Mouse (Mus musculus): ENCODE data around the gene Dzank1. TPM values are rescaled to one million over a fixed set of nuclear protein-coding genes. Genes with fewer than 3 reads are reported as not detected.

Gene Dzank1
- polyA plus RNA-seq, 1 experiment from 2014 or later = 3.4 TPM

DNA sequence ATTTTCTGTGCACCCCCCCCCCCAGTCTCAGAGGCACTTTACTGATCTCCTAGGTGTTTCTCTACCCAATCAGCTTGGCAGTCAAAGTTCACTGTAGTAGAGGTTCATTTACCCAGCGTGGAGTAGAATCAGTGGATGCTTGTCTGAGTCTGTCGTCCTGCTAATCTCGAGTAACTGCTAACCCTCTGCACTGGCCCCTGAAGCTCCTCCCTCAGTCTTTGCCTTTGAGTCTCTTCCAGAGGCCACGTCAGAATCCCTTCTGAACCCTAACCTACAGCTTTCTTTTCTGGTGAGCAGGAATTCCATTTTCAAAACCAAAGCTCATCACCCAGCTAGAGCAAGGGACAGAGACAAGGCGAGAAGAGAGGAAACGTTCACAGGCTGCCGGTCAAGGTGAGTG lies 63.0 kb downstream of the Dzank1 start:
- Histone ChIP-seq H3K9me3 (ENCODE audit: control insufficient read depth, low read length) (no peaks in the 10 kb centered on the region), H3K4me3 (ENCODE audit: low read depth, low read length) (no peak overlapping the region), H3K4me1 (replicated peaks; ENCODE audit: control insufficient read depth, insufficient read depth, low read length) (no peaks in the 10 kb centered on the region), H3K27me3 (ENCODE audit: control insufficient read depth, insufficient read depth, low read length) (no peaks in the 10 kb centered on the region), H3K27ac (ENCODE audit: low read depth, low read length) (no peak overlapping the region), H3K9ac (ENCODE audit: low read depth, low read length) (no peak overlapping the region), H3K36me3 (ENCODE audit: control insufficient read depth, insufficient read depth, low read length) (no peaks in the 10 kb centered on the region), H3K4me2 (replicated peaks; ENCODE audit: low read depth, low read length) (no peak overlapping the region)
- 81% methylated on average over 7 of the region's 7 CpGs for WGBS
- ATAC-seq (ENCODE audit: low FRiP score) (no peak), DNase-seq (ENCODE audit: low spot score) (no peak)

GRCm38 (mm10) chr2:144458975-144459754 lies 68.0 kb downstream of the Dzank1 start:
- Histone ChIP-seq H3K4me3 (ENCODE audit: low read depth, low read length) (peak overlapping the region; percentile 40), H3K27me3 (ENCODE audit: control insufficient read depth, insufficient read depth, low read length) (no peaks in the 10 kb centered on the region), H3K27ac (ENCODE audit: low read depth, low read length) (no peak overlapping the region), H3K9ac (ENCODE audit: low read depth, low read length) (peak overlapping the region; percentile 45), H3K4me1 (replicated peaks; ENCODE audit: control insufficient read depth, insufficient read depth, low read length) (no peaks in the 10 kb centered on the region), H3K36me3 (ENCODE audit: control insufficient read depth, insufficient read depth, low read length) (no peaks in the 10 kb centered on the region), H3K9me3 (ENCODE audit: control insufficient read depth, low read length) (no peaks in the 10 kb centered on the region), H3K4me2 (replicated peaks; ENCODE audit: low read depth, low read length) (peak overlapping the region; percentile 47)
- peak; percentile 99 for ATAC-seq (ENCODE audit: low FRiP score)
- WGBS = 6% methylated on average over 25 of the region's 25 CpGs
- peak; percentile 88 for DNase-seq (ENCODE audit: low spot score)

DNA sequence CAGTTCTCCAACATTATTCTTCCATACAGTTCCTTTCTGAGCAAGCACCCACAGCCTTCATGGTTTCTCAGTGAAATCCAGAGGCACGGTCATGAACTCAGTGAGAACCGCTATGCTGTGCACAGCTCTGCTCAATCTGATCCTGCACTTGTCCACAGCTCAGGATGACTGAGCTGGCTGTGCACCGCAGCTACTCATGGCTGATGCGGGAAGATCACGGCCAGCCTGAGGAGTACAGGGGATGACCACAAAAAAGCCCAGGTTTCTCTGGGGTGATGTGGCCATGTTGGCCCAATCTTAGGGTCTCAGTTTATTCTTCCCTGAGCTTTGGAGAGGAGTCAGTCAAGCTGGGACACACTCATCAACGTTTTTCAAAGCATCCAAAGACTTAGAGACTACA lies 68.9 kb downstream of the Dzank1 start:
- ATAC-seq (ENCODE audit: low FRiP score) = 0 out of 2 replicates have a peak, but pooled peaks have one; percentile 7

GRCm38 (mm10) chr2:144452364-144453008 lies 74.7 kb downstream of the Dzank1 start:
- WGBS = 17% methylated on average over 8 of the region's 8 CpGs
- no peak overlapping the region for H3K27ac ChIP-seq (ENCODE audit: low read depth, low read length)

More for the DNA sequence above, 68.9 kb downstream of the Dzank1 start:
- Histone ChIP-seq H3K4me3 (ENCODE audit: low read depth, low read length) (no peak overlapping the region; the same call in 1 of the 2 replicates), H3K27me3 (ENCODE audit: control insufficient read depth, insufficient read depth, low read length) (no peaks in the 10 kb centered on the region), H3K9ac (ENCODE audit: low read depth, low read length) (no peak overlapping the region), H3K27ac (ENCODE audit: low read depth, low read length) (no peak overlapping the region), H3K9me3 (ENCODE audit: control insufficient read depth, low read length) (no peaks in the 10 kb centered on the region), H3K4me1 (replicated peaks; ENCODE audit: control insufficient read depth, insufficient read depth, low read length) (no peaks in the 10 kb centered on the region), H3K36me3 (ENCODE audit: control insufficient read depth, insufficient read depth, low read length) (no peaks in the 10 kb centered on the region), H3K4me2 (replicated peaks; ENCODE audit: low read depth, low read length) (no peak overlapping the region)
- no peak for DNase-seq (ENCODE audit: low spot score)
- WGBS = 70% methylated on average over 6 of the region's 6 CpGs

DNA sequence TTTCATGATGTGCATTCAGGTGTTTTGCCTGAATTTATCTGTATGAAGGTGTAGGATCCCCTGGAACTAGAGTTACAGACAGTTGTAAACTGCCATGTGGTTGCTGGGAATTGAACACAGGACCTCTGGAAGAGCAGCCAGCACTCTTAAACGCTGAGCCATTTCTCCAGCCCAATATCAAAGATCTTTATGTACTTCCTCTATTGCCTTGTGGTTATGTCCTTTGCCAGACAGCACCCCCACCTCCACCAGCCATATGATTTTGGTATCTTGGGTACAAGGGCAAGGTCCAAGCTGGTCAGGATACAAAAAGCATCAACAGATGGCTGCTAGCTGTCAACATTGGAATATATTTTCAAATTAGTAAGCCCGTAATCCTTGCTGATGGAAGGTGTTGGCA lies 76.8 kb downstream of the Dzank1 start:
- Histone ChIP-seq H3K27me3 (ENCODE audit: control insufficient read depth, insufficient read depth, low read length) (no peaks in the 10 kb centered on the region), H3K4me3 (ENCODE audit: low read depth, low read length) (no peak overlapping the region), H3K4me2 (replicated peaks; ENCODE audit: low read depth, low read length) (no peak overlapping the region), H3K9ac (ENCODE audit: low read depth, low read length) (no peak overlapping the region), H3K36me3 (ENCODE audit: control insufficient read depth, insufficient read depth, low read length) (no peaks in the 10 kb centered on the region), H3K4me1 (replicated peaks; ENCODE audit: control insufficient read depth, insufficient read depth, low read length) (no peaks in the 10 kb centered on the region), H3K9me3 (ENCODE audit: control insufficient read depth, low read length) (no peaks in the 10 kb centered on the region), H3K27ac (ENCODE audit: low read depth, low read length) (no peak overlapping the region)
- no peak for ATAC-seq (ENCODE audit: low FRiP score)
- DNase-seq (ENCODE audit: low spot score) = no peak
- 73% methylated on average over 2 of the region's 2 CpGs for WGBS

More at GRCm38 (mm10) chr2:144452364-144453008, 74.7 kb downstream of the Dzank1 start:
- Histone ChIP-seq H3K4me1 (replicated peaks; ENCODE audit: control insufficient read depth, insufficient read depth, low read length) (no peaks in the 10 kb centered on the region), H3K36me3 (ENCODE audit: control insufficient read depth, insufficient read depth, low read length) (no peaks in the 10 kb centered on the region), H3K4me3 (ENCODE audit: low read depth, low read length) (no peak overlapping the region), H3K4me2 (replicated peaks; ENCODE audit: low read depth, low read length) (no peak overlapping the region), H3K9ac (ENCODE audit: low read depth, low read length) (no peak overlapping the region), H3K9me3 (ENCODE audit: control insufficient read depth, low read length) (no peaks in the 10 kb centered on the region), H3K27me3 (ENCODE audit: control insufficient read depth, insufficient read depth, low read length) (no peaks in the 10 kb centered on the region)
- peak; percentile 71 for ATAC-seq (ENCODE audit: low FRiP score)
- DNase-seq (ENCODE audit: low spot score) = peak; percentile 86

DNA sequence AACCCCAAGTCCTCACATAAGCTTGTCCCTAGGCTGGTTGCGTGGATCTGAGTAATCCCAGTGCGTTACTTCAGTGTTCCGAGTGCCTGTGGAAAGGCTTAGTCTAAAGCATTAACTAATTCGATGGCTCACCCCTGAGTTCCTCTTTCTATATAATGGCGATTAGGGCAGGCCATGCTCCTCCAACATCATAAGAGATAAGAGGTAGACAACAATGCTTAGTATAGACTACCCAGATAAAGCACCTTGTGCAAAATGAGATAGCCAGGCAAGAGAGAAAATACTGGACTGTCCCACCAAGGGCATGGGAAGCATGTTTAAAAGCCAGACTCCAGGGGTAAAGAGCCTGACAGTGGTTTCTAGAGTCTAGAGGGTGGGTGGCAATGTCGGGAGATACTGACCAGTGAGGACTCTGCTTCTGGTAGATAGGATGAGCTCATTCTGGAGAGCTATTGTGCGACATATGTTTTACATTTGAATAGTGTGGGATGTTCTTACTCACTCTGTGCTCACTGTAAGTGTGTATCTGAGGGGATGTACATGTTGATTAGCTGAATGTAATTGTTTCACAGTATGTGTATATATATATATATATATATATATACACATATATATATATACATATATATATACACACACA lies 80.7 kb downstream of the Dzank1 start:
- Histone ChIP-seq H3K27me3 (ENCODE audit: control insufficient read depth, insufficient read depth, low read length) (no peaks in the 10 kb centered on the region), H3K36me3 (ENCODE audit: control insufficient read depth, insufficient read depth, low read length) (no peaks in the 10 kb centered on the region), H3K4me1 (replicated peaks; ENCODE audit: control insufficient read depth, insufficient read depth, low read length) (no peaks in the 10 kb centered on the region), H3K4me3 (ENCODE audit: low read depth, low read length) (no peak overlapping the region), H3K27ac (ENCODE audit: low read depth, low read length) (no peak overlapping the region), H3K9ac (ENCODE audit: low read depth, low read length) (no peak overlapping the region), H3K4me2 (replicated peaks; ENCODE audit: low read depth, low read length) (no peak overlapping the region), H3K9me3 (ENCODE audit: control insufficient read depth, low read length) (no peaks in the 10 kb centered on the region)
- no peak for ATAC-seq (ENCODE audit: low FRiP score)
- 86% methylated on average over 7 of the region's 7 CpGs for WGBS
- DNase-seq (ENCODE audit: low spot score) = no peak

- H3K4me2 ChIP-seq (replicated peaks; ENCODE audit: low read depth, low read length) = no peak overlapping the region
- H3K36me3 ChIP-seq (ENCODE audit: control insufficient read depth, insufficient read depth, low read length) = no peaks in the 10 kb centered on the region
- H3K9ac ChIP-seq (ENCODE audit: low read depth, low read length) = no peak overlapping the region
- WGBS = 90% methylated on average over 11 of the region's 11 CpGs
- no peak overlapping the region for H3K4me3 ChIP-seq (ENCODE audit: low read depth, low read length)
- no peak overlapping the region for H3K27ac ChIP-seq (ENCODE audit: low read depth, low read length)
- H3K9me3 ChIP-seq (ENCODE audit: control insufficient read depth, low read length) = no peaks in the 10 kb centered on the region
- ATAC-seq (ENCODE audit: low FRiP score) (no peak), DNase-seq (ENCODE audit: low spot score) (no peak)
- H3K4me1 ChIP-seq (replicated peaks; ENCODE audit: control insufficient read depth, insufficient read depth, low read length) = no peaks in the 10 kb centered on the region
- H3K27me3 ChIP-seq (ENCODE audit: control insufficient read depth, insufficient read depth, low read length) = no peaks in the 10 kb centered on the region
These were observed 85.8 kb downstream of the Dzank1 start for GRCm38 (mm10) chr2:144441386-144441915.

DNA sequence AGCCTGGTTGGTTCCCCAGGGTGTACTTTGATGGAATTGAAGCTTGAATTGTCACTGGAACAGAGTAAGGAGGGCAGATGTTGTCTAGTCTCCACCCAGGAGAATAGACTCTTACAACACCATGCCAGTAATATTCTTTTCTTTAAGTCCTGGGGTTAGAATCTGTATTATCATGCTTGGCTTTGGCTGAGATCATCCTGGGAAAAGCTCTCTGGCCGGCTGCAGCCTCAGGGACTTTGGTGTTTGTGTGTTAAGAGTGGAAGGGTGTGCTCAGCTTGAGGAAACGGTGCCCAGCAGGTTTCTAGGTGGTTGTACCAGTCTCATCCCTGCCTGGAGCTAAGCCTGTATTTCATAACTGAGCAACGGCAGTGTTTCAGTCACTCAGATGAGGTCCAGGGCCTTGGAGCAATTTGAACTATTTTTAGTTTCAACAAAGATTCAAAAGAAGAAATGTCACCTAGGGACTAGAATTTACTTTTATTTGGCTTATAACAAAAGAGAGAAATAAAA lies 88.0 kb downstream of the Dzank1 start:
- H3K27me3 ChIP-seq (ENCODE audit: control insufficient read depth, insufficient read depth, low read length) = no peaks in the 10 kb centered on the region
- H3K4me3 ChIP-seq (ENCODE audit: low read depth, low read length) = no peak overlapping the region
- no peak overlapping the region for H3K4me2 ChIP-seq (replicated peaks; ENCODE audit: low read depth, low read length)
- no peaks in the 10 kb centered on the region for H3K36me3 ChIP-seq (ENCODE audit: control insufficient read depth, insufficient read depth, low read length)
- WGBS = 71% methylated on average over 3 of the region's 3 CpGs
- H3K27ac ChIP-seq (ENCODE audit: low read depth, low read length) = no peak overlapping the region
- ATAC-seq (ENCODE audit: low FRiP score) (no peak), DNase-seq (ENCODE audit: low spot score) (no peak)
- no peak overlapping the region for H3K9ac ChIP-seq (ENCODE audit: low read depth, low read length)
- H3K9me3 ChIP-seq (ENCODE audit: control insufficient read depth, low read length) = no peaks in the 10 kb centered on the region
- no peaks in the 10 kb centered on the region for H3K4me1 ChIP-seq (replicated peaks; ENCODE audit: control insufficient read depth, insufficient read depth, low read length)
